Mouse (Mus musculus) lung, adult 18-20 months (tissue): Measurements from ENCODE around the gene Spsb1.

Experiments
- DNase-seq, 2 experiments: peaks; one replicate each; pipeline ENCODE4 v3.0.0; 2022; ENCODE audit warnings: mixed read lengths in 2 of 2

Gene Spsb1

DNA sequence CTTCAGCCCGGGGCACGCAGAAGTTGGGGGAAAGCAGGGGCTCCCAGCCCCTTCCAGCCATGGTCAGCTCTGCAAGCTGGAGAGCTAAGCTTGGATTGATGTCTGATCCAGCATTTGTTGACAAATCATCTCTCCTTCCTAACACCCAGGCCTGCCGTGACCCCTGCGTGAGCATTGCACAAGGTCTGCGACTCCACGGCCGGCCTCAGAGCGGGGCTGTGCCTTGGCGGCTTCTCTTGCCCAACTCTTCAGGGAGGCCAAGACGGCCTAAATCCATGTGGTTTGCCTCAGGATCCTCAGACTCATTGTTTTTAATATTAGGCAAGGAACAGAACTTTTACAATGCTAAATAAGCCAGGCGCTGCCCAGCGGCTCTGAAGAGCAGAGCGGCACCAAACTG lies 3.6 kb downstream of the Spsb1 start:
- DNase-seq = peak; percentile 62 to 70

DNA sequence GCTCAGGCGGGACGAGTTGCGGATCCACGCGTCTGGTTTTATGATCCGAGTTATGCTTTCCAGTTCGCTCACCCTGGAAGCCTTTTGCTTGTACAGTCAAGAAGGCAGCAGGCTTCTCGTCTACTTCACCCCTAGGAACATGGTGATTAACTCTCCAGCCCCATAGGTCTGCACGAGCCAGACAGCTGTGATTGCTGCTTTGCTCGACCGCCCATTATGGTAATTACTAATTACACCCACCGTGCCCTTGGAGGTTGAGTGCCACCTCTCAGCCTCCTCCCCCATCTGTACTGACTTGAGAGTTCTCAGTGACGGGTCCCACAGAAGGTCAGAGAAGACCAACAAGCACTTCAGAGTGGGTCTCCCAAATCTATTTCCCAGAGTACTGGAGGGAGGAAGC lies 5.2 kb downstream of the Spsb1 start:
- DNase-seq = no peak

DNA sequence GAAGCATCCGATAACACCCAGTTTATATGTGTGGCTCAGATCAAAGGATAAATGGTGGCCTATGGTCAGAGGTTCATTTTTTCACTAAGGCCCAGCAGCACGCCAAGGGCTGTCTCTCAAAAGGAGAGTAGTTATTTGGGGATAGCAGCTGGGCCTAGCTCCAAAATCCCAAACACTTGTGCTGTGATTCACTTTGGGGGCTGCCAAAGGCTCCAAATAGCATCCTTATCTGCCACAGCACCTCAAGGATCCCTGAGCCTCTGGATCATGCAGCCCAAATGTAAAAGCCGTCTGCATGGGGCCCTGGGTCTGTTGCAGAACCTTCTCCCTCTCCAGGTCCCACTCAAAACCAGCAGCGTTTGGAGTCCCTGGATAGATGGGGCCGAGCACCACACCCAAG lies 6.7 kb downstream of the Spsb1 start:
- DNase-seq = no peak

DNA sequence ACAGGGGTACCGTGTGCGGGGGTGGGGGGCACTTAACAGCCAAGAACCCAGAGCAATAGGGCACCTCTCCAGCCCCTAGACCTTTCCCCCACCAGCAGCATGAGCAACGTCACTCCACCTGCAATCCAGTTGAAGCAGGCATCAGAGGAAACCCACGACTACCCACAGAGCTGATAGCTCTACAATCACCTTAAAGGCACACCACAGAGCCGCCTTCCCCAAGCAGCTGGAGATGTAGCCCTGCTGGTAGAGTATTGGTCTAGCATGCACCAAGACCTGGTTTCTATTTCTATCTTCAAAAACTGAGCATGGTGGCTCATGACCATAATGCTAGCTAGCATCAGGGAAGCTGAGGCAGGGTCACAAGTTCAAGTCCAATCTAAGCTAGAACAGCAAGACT lies 7.4 kb downstream of the Spsb1 start:
- DNase-seq = no peak

DNA sequence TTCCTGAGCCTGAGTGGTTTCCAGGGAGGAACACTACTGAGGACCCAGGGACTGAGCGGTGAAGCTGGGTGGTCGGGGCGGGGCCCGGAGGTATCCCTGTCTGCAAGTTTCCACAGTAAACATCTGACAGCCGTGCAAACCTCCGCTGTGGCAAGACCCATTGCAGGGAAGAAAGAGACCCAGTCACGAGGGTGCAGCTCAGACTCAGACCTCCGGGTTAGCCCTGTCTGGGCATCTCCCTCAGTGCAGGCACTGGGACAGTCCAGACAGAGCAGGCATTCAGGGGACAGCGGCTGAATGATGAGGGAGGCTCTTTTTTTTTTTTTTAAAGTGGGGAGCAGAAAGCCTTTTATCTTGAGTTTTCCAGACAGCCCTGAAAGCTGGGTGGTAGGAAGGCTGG lies 9.6 kb downstream of the Spsb1 start:
- DNase-seq = no peak

DNA sequence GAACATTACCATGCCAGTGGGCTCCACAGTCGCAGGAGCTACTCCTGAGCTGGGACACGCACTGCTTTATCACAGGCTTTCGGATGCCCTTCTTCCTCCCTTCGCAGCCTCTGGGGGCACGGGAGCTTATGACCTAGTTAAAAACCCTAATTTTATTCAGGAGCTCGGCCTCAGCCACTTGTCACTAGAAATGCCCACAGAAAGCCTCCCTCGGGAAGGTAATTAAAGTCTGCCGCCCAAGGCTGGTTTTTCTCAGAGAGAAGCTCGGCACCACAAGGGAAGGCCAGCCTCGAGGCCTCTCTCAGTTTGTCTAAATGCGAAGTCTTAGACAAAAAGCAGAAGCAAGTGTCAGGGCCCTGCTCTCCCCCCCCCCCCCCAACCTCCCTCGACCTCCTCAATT lies 10.6 kb downstream of the Spsb1 start:
- no peak for DNase-seq

DNA sequence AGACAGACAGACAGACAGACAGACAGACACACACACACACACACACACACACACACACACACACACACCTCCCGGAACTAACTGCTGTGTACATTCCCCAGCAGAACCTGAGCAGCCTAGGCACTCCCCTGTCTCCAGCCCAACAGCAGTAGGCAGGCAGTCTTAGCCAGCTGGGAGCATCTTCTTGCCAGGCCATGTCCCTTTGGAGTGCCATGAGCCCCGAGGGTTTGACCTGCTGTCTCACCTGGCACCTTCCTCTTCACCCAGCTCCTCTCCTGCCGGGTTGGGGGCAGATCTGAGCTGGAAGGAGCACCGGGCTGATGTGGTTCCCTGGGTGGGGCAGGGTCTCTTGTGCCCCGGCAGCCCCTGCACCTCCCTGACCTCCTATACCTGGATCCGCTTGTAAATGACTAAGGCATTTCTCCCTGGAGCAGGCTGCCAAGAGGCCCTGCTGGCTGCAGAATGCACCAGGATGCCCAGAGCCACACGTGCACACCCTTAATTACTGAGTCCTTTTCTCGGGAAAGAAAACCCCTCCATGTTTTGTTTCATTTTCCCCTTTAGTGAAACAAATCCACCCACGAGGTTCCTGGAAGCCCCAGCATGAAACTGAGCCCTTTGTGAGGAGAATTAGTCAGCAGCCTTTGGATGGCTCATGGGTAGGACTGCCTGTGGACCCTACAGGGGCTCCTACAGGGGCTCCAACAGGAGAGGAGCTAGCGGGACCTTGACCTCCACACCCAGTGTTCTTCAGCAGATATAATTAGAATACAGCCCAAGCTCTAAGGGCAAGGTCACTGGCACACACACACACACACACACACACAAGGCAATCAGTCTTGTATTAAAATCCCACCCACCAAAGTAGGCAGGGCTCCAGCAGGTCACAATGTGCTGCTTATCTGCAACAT lies 11.8 kb downstream of the Spsb1 start:
- no peak for DNase-seq

DNA sequence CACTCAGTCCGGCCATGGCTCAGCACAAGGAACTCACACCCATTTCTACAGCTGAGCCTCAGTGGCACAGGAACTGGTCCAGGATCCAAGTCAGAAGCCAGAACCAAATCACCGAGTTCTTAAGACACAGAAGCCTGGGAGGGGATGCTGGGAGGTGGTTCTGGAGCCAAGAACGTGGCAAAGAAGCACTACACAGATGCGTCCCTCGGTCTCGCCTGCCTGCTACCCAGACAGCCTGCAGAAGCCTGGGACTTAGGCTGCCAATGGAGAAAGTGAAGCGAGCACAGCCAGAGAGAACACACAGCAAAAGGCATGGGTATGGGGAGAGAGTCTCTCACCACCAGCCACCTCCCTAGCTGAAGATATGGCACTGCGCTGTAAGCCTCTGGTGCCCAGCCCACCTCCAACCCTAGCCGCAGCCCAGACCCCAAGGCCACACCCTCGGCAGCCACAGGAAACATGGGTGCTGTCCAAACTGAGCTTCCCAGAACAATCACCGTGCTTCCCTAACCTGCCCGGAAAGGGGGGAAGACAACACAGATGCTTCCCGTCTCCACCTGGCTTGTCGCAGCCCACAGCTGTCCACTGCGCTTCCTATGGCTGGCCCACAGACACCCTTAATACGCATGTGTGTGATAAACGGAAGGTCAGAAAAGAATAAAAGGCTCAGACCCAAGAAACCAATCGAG lies 13.6 kb downstream of the Spsb1 start:
- no peak for DNase-seq

DNA sequence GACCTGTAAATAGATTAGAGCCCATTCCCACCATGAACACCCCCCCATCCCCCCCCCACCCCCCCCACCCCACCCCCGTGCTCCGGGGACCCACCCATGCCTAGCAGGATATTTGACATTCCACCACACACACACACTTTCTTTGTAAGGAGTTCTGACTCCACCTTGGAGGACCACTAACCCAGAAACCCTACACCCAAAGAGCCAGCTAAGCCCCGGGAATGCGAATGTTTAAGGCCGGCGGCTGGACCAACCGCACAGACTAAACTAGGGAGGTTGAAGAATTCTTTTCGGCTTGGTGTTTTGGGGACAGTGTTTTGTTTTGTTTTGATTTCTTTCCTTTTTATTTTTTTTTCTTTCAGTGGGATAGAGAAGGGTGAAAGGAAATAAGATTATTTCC lies 16.1 kb downstream of the Spsb1 start:
- DNase-seq = no peak

DNA sequence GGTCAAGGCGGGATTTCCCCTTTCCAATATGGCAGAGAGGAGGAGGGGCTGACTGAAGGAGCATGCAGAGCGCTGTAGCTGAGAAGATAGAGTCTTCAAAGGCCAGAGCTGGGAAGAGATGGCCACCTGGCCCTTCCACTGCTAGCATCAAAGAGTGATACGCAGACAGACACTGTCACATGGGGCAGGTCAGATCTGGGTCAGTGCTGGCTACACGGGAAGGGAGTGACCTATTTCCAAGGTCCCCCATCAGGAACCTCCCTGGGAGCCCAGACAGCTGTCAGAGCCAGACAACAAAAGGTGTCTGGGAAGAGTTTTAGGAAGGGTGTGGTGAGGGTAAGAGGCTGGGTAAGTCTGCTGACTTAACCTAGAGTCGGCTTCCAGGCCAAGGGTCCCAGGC lies 17.9 kb downstream of the Spsb1 start:
- no peak for DNase-seq

DNA sequence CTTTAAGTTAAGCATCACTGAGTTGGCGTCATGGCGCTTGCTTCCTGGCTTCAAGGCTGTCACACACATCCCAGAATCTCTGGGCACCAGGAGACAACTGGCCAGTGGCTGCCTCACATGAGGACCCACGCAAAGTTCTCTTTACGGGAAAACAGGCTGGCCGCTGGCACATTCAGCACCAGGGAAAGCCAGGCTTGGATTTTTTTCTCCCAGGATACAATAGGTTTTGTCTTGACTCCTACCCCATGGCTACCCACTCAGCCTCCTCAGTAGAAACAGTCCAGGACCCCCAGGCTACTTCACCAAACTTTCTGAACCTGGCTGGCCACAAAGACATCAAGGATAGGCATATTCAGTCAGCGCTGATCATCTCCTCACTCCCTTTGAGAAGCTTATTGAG lies 19.4 kb downstream of the Spsb1 start:
- DNase-seq = no peak

DNA sequence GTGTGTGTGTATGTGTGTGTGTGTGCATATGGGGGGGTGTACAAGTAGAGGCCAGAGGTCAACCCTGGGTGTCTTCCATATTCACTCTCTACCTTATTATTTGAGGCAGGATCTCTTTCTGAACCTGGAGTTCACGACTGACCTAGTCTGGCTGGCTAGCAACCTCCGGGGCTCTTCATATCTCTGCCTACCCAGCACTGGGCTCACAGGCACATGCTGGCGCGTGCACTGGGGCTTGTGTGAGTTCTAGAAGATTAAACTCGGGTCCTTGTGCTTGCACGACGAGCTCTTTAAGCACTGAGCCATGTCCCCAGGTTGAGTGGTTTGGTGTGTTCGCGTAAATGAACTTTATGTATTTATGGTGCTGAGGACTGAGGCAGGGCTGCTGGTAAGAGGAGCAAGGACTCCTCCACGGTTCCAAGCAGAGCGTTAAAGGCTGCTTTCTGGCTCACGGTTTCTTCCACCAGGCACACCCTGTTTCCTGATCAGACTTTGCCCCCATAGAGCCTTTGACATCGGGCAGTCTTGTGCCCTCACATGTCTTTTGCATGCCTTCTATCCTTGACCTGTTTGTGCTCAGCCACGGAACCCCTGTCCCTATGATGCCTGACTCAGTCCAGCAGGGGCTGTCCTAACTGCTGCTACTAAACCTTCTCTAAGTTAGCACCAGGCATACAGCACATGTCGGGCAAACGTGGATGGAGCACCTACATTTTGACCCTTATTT lies 21.2 kb downstream of the Spsb1 start:
- DNase-seq = no peak

DNA sequence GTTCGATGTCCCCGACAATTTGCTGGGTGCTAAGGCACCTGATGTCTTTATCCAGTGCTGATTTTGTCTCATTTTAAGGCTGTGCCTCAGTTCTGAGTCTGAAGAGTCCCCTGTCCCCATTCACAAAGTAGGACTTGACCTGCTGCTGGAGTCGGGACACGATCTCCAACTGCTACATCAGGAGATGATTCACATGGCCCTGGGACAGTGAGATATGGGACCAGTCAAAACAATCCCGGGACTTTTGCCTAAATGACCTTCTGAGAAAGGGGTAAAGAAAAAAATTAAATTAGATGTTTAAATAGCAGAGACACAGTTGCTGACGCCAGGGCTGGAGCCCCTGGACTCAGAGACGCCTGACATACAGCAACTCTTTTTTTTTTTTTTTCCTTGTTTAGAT lies 21.8 kb downstream of the Spsb1 start:
- no peak for DNase-seq

DNA sequence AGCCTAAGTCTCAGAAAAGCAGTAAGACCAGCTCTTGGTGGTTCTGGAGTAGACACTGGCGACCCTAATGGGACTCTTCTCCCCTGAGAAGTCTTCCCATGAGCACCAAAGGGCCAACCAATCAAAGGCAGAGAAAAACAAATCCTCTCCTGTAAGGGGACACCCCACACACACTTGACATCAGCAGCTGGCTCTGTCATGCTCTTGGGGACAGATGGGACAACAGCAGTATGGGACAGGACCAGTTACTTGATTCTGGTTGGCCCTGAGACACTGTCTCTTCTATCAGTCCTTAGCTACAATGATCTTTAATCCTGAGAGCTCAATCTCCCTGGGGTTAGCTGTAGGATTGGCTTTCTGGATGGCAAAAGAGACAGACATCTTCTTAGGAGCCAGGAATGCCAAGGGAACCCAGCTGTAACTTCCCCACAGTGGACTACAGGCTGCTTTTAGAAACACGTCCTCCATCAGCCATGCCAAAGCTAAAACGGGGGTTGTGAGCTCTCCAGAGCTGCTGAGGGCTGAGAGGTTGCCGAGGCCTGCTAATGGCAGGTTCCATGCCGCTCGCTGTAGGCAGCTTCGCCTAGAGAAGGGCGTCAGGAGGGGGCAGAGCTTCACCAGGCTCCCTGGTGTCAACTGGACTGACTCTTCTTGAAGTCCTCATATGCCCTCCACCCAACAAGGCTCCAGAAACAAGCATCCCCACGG lies 22.6 kb downstream of the Spsb1 start:
- DNase-seq = no peak

DNA sequence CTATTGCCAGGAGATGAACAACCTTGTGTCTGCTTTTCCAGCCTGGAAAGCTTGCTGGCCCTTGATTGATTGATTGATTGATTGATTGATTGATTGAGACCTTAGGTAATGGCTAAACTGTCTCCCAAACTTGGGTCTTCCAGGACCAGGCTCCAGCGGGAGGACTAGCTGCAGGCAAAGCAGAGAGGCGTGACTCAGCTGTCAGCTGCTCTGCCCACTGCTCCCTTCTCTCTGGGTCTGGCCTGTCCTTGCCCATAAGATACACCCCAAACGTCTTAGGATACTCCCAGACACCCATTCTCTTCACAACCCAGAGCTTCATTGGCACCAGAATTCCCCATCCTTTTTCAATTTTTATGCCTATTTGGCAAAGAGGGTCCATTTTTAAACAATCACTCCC lies 24.1 kb downstream of the Spsb1 start:
- no peak for DNase-seq

DNA sequence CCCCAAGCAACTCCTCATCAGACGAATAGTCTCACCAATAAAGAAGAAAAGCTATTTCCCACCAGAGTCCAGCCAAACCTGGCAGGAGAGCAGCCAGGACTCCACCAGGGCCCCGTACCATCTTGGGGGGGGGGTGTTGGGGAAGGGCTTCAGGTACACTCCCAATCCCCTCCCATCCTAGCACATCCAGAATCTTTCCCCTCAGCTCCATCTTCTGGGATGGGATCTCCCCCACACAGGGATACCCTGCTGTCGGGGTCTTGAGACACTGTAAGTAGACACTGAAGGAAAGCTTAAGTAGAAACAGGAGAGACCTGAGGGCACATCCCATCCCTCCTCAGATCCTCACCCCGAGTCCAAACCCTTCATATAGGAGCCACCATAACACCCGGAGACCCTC lies 31.8 kb downstream of the Spsb1 start:
- DNase-seq = no peak

DNA sequence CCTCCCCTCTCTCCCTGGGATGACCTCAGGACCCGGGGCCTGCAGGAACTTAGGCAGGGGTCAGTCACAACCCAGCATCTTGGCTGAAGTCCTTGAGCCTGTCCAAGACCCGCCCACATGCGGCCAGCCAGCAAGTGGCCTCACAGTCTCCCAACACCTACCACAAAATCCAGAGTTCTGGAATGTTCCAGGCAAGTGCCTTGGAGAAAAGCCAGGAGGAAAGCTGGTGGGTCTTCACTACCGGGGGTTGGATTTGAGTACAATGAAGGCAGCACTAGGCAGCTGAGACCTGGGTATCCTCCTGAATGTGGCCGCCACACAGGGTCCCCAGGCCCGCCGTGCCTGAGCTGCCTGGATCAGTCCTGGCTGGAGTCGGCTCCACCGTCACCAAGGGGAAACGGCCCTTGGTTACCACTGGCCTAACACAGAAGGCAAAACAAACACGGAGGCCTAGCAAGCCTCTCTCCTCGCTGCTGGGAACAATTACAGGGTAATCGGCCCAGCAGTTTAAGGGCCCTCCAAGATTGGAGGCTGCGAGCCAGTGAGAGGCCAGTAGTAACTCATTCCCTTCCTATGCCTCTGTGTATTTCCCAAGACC lies 32.6 kb downstream of the Spsb1 start:
- peak; percentile 83 to 87 for DNase-seq

DNA sequence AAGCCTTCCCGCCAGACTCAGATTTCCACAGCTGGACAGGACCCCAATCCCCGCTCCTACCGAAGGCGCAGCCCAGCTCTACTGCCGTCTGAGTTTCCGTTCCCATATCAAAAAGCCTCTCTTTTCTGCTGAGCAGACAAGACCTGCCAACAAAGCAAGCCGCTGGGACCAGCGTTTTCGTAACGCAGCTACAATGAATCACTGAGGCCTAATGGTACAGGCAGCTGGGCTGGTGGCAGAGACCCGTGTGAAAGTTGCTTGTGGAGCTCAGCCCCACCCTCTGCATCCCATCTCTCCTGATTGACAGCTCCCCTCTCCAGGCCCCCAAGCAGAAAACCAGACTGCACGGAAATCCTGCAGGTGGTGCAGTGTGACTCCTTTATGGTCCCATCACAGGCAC lies 34.0 kb downstream of the Spsb1 start:
- peak; percentile 26 to 30 for DNase-seq

DNA sequence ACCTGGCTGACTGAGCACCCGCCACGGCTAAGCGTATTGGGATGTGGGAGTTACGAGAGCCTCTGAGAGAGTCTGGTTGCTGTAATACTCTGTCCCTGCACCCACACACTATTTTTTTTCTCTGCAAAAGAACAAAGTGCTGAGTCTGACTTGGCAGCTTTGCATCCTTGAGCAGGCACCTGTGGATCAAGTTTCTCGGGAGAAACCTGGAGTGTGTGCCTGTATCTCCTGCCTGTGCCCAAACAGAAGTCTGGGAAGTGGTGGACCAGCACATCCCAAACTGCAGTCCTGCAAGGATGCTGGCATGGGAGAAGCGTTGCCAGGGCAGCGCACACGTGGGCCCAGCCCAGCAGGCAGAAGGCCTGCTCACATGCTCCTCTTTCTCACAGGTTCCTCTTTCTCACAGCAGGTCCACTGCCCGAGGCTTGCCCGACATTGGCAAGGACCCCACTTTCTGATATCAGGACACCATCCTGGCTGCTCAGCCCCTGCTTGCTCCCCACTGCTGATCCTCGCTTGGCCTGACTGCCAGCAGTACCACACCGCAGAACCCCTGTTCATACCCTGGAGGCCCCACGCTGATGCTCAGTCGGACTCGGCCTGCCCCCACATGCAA lies 36.3 kb downstream of the Spsb1 start:
- no peak for DNase-seq

DNA sequence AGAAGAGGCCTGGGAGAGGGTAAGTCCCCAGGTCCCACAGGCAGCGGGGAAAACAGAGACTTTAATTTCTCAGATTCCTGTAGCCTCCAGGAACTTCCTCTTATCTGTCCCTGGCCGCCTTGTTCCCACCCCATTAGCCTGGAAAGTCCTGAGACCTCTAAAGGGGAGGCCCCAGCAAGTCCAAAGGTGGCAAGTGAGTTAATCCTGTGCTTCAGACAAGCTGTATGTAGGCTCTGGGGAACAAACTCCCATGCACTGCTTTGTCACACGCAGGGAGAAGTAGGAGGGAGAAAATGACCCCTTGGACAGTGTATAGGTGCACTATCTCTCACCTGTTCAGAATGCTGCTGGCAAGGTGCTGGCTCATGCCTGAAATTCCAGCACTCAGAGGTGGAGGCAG lies 38.0 kb downstream of the Spsb1 start:
- no peak for DNase-seq

DNA sequence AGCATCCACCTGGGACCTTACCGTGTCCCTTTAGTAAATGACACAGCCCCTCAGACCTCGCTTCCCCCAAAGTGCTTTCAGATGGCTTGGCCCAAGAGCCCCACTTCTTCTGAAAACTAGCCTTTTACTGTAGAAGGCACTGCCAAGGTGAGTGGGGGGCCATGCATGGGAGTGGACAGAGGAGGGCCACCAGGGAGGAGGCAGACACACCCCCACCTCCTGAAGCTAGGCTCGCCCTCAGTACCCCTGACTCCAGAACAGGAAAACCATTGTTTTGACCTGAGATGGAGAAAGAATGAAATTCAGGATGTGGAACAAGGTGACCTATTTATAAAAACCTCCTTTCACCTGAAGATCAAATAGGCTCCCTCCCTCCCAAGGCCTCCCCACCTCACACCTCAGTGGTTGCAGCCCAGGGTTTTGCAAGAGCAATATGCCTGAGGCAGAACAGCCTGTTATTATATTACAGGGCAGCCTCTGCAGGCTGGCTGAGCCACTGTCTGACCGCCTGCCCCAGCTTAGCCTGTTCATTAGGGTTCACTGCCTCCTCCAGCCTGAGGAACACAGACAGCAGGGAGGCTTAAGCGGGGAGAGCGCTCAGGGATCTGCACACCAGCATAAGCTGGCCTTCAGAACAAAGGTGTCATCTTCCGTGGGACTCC lies 41.0 kb downstream of the Spsb1 start:
- DNase-seq = no peak

DNA sequence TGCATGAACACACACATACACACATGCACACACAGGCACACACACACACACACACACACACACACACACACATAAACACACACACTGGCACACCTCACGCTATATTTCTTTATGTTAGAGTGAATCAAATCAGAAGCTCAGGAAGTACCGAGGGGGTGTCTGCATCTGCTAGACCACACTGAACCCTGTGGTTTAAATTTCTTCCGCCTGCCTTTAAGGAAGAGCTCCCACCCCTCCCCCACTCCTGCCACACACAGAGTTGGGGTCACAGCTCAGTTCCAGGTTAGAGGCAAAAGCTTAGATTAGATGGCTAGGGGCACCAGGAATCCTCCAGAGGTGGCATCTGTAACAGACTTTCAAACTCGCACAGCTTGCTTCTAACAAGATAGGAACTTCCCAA lies 42.4 kb downstream of the Spsb1 start:
- DNase-seq = no peak
